Mouse (Mus musculus): Measurements from ENCODE around the gene Sh3pxd2a.

- TF ChIP-seq CTCF (IDR thresholded peaks at IDR 0.05 in 2 of 3, conservative IDR thresholded peaks at IDR 0.05 in 1 of 3; ENCODE audit: control insufficient read depth in 1 of 3, insufficient read depth in 1 of 3, low read depth in 2 of 3, low read length in 3 of 3, poor library complexity in 1 of 3, severe bottlenecking in 1 of 3) (no peak), MXI1 (IDR thresholded peaks at IDR 0.05; ENCODE audit: low read depth, low read length) (no peak), BHLHE40 (IDR thresholded peaks at IDR 0.05; ENCODE audit: borderline replicate concordance, low read depth, low read length) (no peak), GABPA (IDR thresholded peaks at IDR 0.05; ENCODE audit: low read depth, low read length) (no peak), MAZ (IDR thresholded peaks at IDR 0.05; ENCODE audit: low read depth, low read length) (no peak), POLR2A (IDR thresholded peaks at IDR 0.05; ENCODE audit: control insufficient read depth in 1 of 2, insufficient read depth in 1 of 2, low read depth in 1 of 2, low read length in 2 of 2, poor library complexity in 1 of 2) (no peak), E2F4 (IDR thresholded peaks at IDR 0.05; ENCODE audit: borderline replicate concordance, low read depth, low read length) (no peak), ETS1 (IDR thresholded peaks at IDR 0.05; ENCODE audit: low read depth, low read length) (no peak), ZNF384 (IDR thresholded peaks at IDR 0.05; ENCODE audit: low read depth, low read length) (no peak), EP300 (IDR thresholded peaks at IDR 0.05; ENCODE audit: low read depth in 1 of 2, low read length in 2 of 2) (no peak), SIN3A (IDR thresholded peaks at IDR 0.05; ENCODE audit: low read length) (no peak), MYC (IDR thresholded peaks at IDR 0.05; ENCODE audit: low read depth, low read length) (no peak), ZC3H11A (IDR thresholded peaks at IDR 0.05; ENCODE audit: low read depth, low read length) (no peak)
Observed at GRCm38 (mm10) chr19:47423632-47424031, 40.6 kb downstream of the Sh3pxd2a start.
